Mouse (Mus musculus) mouse embryonic stem cell (cell line): ENCODE results near the gene Ndufb7.

Experiments
- in situ Hi-C, 2 experiments: fragments of 300-500 bp; cut with MboI; formaldehyde crosslinking; loops; 1 replicate in 1 of 2; 3 replicates in 1 of 2; pipeline ENCODE4 v1.14.3; 2019 to 2020; ENCODE audit warnings: low sequenced_read_pairs in 2 of 2, low pct_unique_long_range_greater_than_20kb in 1 of 2, mixed read lengths in 1 of 2; ENCODE audit not compliant: unreplicated experiment in 1 of 2

Ndufb7 gene

DNA sequence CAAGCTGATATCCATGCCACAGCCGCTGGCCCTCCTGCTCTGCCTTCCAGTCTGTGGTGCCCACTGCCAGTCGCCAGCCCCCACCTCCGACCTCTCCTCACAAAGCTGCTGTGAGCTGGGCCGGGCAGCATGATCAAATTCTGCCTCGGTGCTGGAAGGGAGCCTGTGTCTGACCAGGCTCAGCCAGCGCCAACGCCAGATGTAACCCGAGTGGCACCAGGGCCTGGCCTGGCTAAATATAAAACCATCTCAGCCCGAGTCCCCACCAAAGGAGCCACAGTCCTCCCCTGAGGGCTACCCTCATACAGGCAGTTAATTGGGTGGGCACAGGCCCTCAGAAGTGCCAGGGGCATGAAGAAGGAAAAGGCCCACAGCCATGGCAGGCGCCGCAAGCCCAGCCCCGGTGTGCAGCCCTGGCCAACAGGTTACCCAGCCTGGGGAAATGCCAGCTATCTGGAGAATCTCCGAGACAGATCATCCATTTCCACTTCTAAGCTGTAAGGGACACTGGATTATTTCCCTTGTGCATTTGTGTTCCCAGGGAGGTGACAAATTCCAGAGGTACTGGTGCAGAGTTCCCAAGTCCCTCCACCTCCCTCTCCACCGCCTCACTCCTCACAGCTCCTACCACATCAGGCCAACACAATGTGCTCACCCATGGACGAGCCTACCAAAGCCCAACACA is 8.3 kb downstream of the Ndufb7 start:
- in situ Hi-C loops: no loop called here

GRCm38 (mm10) chr8:83575561-83576515 is 9.4 kb downstream of the Ndufb7 start:
- in situ Hi-C loops: no loop called here

DNA sequence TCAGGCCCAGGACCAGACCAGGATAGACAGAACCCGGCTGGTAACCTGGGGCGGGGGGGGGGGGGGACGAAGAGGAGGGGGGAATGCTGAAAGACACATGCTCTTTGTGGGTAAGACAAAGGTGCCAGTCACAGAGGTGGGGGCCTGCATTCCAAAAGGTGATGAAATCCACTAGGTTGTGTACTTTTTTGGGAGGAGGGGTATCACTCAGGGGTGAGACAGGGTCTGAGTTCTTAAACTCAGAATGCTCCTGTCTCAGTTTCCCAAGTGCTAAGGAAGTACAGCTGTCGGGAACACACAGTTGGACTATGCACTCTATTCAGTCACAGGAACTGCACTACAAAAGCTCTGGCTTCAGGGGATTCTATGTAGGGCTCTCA is 10.0 kb downstream of the Ndufb7 start:
- in situ Hi-C loops: no loop called here

- in situ Hi-C loops: no loop called here
Measured at GRCm38 (mm10) chr8:83576921-83577320, 10.4 kb downstream of the Ndufb7 start.

DNA sequence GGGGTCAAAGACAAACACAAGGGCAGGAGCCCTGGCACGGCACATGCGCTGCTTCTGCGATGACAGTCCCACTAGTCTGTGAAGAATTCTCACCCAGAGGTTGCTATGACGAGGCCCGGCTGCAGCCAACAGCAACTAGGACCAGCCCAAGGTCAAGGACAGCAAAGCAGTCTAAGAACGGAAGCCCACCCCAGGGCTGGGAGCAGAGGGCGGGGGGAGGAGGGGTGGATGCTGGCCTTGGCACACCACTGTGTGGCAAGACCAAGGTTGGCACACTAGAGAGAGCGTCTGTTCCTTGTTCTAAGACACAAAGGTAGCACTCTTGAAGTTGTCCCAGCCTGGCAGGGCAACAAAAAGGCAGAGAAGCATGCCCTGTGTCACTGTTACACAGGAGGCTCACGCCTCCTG is 10.9 kb downstream of the Ndufb7 start:
- in situ Hi-C loops: no loop called here

DNA sequence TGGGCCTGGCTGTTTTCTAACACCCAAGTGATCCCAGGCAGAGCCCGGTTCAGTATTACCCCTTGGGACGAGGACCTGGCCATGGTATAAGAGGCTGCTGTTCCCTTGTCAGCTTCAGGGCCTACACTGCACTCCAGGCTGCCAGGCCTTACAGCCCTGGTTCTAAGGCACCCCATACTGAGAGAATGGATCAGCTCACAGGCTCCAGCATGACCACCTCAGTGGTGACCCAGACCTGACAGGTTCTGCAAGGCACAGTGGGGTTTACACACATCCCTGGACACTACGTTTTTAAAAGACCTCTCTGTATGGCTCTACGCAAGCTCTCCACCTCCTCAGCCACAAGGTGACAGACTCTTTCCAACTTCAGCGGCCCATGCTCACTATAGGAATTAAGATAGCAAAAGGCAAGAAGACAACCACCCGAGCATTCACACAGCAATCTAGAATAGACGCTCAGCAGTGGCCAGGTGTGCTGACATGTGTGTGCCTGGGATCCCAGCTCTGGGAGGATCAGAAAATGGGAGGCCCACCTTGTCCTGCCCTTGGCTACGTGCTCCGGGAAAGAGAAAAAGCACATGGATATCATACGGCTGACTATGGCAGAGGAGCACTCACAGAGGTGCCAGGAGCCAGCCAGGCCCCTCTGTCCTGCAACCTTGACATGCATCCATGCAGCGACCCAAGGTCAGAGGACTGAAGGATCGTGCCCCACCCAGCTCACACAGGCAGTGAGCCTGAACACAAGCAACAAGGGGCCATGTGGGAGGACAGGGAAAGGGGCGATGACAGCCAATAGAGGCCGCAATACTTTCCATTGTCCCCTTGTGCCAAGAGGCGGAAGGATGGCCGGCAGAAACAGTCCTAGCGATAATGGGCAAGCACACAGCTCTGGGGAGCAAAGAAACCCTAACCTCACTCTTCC is 11.9 kb downstream of the Ndufb7 start:
- in situ Hi-C loops: no loop called here

- in situ Hi-C loops: no loop called here
Measured at GRCm38 (mm10) chr8:83579676-83580075, 13.2 kb downstream of the Ndufb7 start.

- in situ Hi-C loops: no loop called here
Measured at GRCm38 (mm10) chr8:83580826-83581225, 14.4 kb downstream of the Ndufb7 start.

- in situ Hi-C loops: no loop called here
Measured at GRCm38 (mm10) chr8:83582226-83582625, 15.8 kb downstream of the Ndufb7 start.

DNA sequence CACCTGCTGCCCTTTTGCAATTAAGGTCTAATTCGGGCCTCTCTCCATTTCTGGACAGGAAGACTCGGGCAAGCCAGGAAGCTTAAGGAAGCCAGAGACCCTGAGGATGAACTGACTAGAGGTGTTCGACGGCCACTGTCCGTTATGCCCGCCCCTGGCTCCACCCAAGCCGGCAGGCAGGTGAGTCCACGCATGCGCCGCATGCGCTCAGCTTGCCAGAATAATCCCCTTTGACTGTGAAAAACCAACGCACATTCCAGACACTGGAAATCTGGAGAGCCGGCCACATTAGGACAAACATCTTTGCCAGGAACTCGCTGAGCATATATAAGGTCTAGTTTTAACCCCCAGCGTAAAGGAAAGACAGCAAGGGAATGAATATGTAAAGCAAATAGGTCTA is 16.8 kb downstream of the Ndufb7 start:
- in situ Hi-C loops: no loop called here

DNA sequence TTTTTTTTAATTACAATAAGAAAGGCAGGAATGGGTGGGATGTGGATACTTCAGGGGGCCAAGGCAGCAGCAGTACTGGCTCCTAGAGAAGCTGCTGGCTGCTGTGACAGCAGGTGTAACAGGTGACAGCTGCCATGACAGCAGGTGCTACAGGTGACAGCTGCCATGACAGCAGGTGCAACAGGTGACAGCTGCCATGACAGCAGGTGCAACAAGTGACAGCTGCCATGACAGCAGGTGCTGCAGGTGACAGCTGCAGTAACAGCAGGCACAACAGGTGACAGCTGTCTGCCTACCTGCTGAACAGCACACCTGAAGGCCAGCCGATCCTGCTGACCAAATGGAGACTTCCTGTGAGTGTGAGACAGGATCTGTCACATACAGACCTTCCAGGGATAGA is 18.3 kb downstream of the Ndufb7 start:
- in situ Hi-C loops: no loop called here

GRCm38 (mm10) chr8:83585333-83585732 is 18.9 kb downstream of the Ndufb7 start:
- in situ Hi-C loops: no loop called here

DNA sequence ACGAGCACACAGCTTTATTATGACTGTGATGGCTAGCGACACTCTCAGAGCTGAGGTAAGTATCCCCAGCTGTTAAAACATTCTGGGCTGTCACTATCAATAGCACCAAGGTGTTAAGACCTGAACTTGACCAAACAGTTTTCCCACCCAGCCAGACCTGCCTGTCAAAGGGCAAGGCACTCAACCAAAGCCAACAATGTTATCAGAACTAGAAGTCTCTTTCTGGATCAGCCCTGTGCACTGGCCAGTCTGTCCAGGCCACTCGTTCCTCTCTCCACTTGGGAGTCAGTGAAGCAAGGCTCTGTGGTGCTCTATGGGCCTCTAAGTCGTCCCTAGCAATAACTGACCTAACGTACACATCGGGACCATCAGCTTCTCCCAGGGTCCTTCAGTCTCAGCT is 21.2 kb downstream of the Ndufb7 start:
- in situ Hi-C loops: no loop called here

DNA sequence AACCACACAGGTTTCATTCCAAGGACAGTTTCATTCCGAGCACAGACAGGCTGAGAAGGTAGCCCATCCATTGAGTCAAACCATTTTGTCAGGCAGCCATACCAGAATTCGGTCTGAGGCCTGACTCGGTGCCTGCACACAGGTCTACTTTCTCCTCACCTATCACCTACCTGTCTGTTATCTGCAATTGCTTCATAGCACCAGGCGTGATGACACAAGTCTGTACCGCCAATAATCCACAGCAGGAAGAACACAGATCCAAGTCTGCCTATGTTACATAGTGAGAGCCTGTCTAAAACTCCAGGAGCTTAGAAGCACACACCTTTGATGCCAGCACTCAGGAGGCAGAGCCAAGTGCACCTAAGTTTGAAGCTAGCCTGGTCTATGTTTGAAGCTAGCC is 22.4 kb downstream of the Ndufb7 start:
- in situ Hi-C loops: no loop called here

- in situ Hi-C loops: no loop called here
Measured at GRCm38 (mm10) chr8:83590488-83591023, 24.1 kb downstream of the Ndufb7 start.

GRCm38 (mm10) chr8:83592682-83593081 is 26.2 kb downstream of the Ndufb7 start:
- in situ Hi-C loops: no loop called here

DNA sequence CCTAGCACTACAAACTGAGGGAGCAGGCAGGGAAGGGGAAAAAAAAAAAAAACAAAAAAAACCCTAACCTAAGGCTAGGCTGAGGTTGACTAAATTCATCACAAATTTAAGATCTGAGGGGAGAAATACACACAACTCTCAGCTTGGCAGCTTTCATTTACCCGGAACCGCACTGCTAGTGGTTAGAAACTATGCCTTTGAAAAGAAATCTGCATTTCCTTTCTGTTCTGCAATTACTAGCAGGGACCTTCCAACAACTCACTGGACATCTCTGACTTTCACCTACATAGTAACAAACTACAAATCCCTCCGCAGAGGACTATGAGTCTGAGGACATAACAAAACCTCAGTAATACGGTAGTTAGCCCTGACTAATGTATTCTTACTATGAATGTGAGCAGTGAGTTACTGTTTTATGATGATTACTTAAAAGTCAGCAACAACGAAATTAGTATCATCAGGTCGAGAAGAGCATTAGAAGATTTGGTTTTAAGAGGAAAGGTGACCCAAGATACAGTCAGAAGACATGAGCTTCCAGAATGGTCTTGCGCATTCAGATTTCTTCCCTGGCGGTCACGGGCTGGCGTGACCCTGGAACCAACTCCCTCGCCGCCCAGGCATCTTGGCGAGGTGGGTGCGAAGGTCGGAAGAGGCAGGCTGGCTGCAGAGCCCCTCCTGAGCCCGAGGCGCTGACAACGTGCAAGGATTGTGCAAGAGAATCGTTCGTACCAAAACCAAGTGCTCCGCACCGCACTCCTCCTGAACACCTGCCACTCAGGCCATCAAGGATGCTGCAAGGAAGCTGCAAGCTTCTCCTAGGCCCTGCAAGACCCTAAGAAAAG is 27.1 kb downstream of the Ndufb7 start:
- in situ Hi-C loops: no loop called here
